Mouse (Mus musculus) limb, embryonic 13.5 days (tissue): Measurements from ENCODE around the gene Atf3. TPM values are rescaled to one million over a fixed set of nuclear protein-coding genes. Genes with fewer than 3 reads are reported as not detected.

Experiments used
- ATAC-seq: fragments of 200-750 bp; cut with Nextera tagmentation; 2 replicates; pipeline ENCODE4 v1.8.0; 2017; ENCODE audit warnings: low read depth, moderate number of reproducible peaks, moderate TSS enrichment; ENCODE audit not compliant: low FRiP score
- H3K27ac ChIP-seq: fragments of 300-500 bp; sonication (generic); 2 replicates; pipeline ENCODE4 v1.5.1; 2015; ENCODE audit warnings: inconsistent platforms, mild to moderate bottlenecking, moderate library complexity
- H3K27me3 ChIP-seq: fragments of 300-500 bp; sonication (generic); 2 replicates; pipeline ENCODE4 v1.6.1; 2015; ENCODE audit warnings: mild to moderate bottlenecking, inconsistent platforms
- H3K36me3 ChIP-seq: fragments of 300-500 bp; sonication (generic); 2 replicates; pipeline ENCODE4 v1.6.1; 2015; ENCODE audit warnings: inconsistent platforms, mild to moderate bottlenecking, moderate library complexity
- H3K4me1 ChIP-seq: fragments of 300-500 bp; sonication (generic); 2 replicates; pipeline ENCODE4 v1.6.1; 2015; ENCODE audit warnings: inconsistent platforms
- H3K4me2 ChIP-seq: fragments of 300-500 bp; sonication (generic); replicated peaks from 2 replicates; pipeline ENCODE4 v1.6.1; 2015; ENCODE audit warnings: inconsistent platforms, mild to moderate bottlenecking, moderate library complexity
- H3K4me3 ChIP-seq: fragments of 300-500 bp; sonication (generic); 2 replicates; pipeline ENCODE4 v1.5.1; 2015; ENCODE audit warnings: moderate library complexity, mild to moderate bottlenecking, inconsistent platforms
- H3K9ac ChIP-seq: fragments of 300-500 bp; sonication (generic); 2 replicates; pipeline ENCODE4 v1.6.1; 2015; ENCODE audit warnings: mild to moderate bottlenecking, inconsistent platforms
- H3K9me3 ChIP-seq: fragments of 300-500 bp; sonication (generic); 2 replicates; pipeline ENCODE4 v1.6.1; 2016; ENCODE audit warnings: inconsistent platforms
- WGBS: fragments of 180-500 bp; shearing (Covaris S2); methylation state at CpG from one replicate; pipeline ENCODE4 v1.1.7; 2015; 5-methylcytosine and 5-hydroxymethylcytosine counted together
- polyA plus RNA-seq: library from polyadenylated mRNA; unstranded; fragments of >200 nt; fragmentation: Nextera tagmentation; extraction: Ambion mirVana; gene quantifications from 2 replicates; pipeline ENCODE4 v1.2.1, GENCODE M21; 2015

The Atf3 gene
- polyA plus RNA-seq, 1 experiment from 2014 or later: 4.3 TPM

DNA sequence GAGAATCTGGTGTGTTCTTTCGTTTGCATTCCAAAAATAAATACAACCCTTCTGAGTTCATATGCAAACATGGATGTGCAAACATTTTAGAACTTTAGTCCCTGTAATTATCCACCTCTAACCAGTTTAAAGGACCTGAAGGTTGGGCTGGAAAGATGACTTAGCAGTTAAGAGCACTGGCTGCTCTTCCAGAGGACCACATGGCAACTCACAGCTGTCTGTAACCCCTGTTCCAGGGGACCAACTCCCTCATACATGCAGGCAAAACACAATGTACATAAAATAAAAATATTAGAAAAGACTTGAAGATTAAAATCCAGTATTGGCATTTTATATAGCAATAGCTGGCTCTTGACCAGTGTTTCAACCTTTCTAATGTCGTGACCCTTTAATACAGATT is 7.9 kb upstream of the Atf3 start:
- Histone ChIP-seq H3K4me1 (peaks cover 13% of the 10 kb centered on the region), H3K9ac (no peak overlapping the region), H3K36me3 (no peaks in the 10 kb centered on the region), H3K27me3 (no peaks in the 10 kb centered on the region), H3K27ac (no peak overlapping the region), H3K4me2 (no peak overlapping the region), H3K9me3 (no peaks in the 10 kb centered on the region), H3K4me3 (no peak overlapping the region)
- WGBS: 93% methylated on average over 2 of the region's 2 CpGs
- no peak for ATAC-seq

DNA sequence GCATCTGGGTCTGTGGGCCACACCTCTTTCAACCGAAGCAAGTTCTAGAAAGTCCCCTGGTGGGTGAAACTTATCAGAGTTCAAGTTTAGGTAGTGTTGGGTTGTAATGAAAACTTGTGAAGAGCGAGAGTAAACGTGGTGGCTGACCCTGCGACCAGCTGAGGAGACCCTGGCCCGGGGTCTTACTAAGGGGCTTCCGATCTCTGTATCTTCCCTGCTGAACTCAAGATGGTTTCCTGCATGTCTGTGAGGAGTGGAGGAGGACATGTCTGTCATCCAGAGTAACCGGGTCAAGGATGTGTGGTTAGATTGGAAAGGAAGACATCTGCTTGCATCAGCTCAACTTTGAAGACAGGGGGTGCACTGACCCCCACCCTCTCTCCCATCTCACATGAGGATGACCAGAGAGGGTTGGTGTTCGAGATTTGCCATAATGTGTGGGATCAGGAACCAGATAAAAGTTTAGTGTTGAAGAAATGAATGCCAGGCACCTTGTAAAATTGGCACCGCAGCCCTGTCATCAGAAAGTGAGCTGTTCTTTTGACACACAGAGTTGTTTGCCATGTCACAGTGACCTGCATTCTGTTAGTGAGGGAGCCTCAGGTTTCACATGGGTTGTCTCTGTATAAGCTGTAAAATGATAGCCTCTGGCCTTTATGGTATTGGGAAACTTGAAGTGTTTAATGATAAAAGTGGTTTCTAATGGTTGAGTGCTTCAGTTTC is 7.3 kb upstream of the Atf3 start:
- Histone ChIP-seq H3K4me2 (peak overlapping the region; percentile 84), H3K36me3 (no peaks in the 10 kb centered on the region), H3K9me3 (no peaks in the 10 kb centered on the region), H3K4me1 (peaks cover 13% of the 10 kb centered on the region), H3K4me3 (peak overlapping the region; percentile 80), H3K27me3 (no peaks in the 10 kb centered on the region), H3K27ac (no peak overlapping the region), H3K9ac (peak overlapping the region; percentile 84)
- 42% methylated on average over 9 of the region's 9 CpGs for WGBS
- no peak; the same call in 1 of the 2 replicates for ATAC-seq

DNA sequence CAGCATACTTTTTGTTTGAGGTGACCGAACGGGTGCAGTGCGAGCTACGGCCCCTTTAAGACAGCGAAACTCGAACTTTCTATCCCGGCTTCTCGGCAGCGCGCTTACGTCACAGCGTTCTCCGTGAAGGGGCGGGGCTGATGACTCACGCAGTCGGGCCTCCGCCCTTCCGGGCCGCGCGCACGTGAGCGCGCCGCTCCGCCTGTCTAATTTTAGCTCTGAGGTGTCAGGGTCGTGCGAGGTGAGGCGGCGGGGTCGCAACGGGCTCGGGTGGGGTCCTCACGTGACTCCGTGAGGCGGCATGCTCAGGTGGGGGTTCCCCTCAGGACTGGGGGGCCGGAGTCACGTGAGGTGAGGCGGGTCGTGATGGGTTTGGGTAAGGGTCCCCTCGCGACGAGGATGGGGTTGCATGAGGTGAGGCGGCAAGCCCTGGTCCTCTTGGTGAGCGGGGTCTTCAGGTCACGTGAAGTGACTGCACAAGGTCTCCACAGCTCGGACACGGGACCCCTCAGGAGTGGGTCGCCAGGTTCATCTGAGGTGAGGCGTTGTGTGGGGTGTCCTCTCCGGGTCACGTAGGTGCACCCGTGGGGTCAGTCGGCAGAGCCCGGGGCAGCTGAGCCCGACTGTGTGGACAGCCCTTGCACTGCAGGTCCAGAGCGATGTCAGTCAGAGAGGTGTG is 6.6 kb upstream of the Atf3 start:
- no peaks in the 10 kb centered on the region for H3K27me3 ChIP-seq
- WGBS: under 1% methylated on average over 57 of the region's 57 CpGs
- H3K27ac ChIP-seq: peak overlapping the region; percentile 55
- H3K4me2 ChIP-seq: peak overlapping the region; percentile 84
- H3K9me3 ChIP-seq: no peaks in the 10 kb centered on the region
- peaks cover 13% of the 10 kb centered on the region for H3K4me1 ChIP-seq
- peak overlapping the region; percentile 80 for H3K4me3 ChIP-seq
- peak overlapping the region; percentile 84 for H3K9ac ChIP-seq
- ATAC-seq: peak; percentile 89
- H3K36me3 ChIP-seq: no peaks in the 10 kb centered on the region

DNA sequence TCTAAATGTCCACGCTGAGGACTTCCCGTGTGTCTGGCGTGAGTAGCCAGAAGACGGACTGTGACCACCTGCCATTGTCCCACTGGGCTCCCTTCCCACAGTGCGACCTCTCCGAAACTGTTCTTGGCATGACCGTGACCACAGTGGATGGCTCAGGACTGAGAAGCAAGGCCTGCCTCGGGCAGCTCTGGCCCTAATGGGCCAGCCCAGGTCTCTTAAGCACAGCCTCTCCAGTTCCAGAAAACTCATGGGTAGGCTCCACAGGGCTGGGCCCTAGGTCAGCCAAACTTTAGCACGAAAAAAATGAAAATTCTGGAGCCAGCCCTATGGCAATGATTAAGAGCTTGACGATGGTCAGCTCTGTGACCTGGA is 6.1 kb upstream of the Atf3 start:
- H3K27ac ChIP-seq: no peak overlapping the region

DNA sequence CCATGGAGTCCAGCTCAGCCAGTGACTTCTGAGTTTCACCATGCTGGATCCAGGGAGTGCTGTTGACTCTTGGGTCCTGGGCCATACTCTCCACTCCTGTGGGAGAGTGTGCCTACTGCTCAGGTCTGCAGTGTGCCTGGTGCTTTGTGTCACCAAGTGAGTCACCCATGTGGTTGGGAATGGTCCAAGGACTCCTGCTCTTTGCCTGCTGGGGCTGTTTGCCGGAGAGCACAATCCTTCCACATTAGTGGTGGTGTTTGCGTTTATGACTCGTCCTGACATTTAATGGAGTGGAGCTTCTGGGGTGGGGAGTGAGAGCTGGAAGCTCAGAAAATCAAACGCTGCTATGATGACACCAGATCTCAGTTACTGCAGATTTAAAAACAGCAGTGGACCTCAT is 4.2 kb upstream of the Atf3 start:
- H3K36me3 ChIP-seq: no peaks in the 10 kb centered on the region
- ATAC-seq: no peak
- WGBS: 63% methylated on average over 4 of the region's 4 CpGs
- H3K4me3 ChIP-seq: no peak overlapping the region
- no peak overlapping the region for H3K4me2 ChIP-seq
- H3K9me3 ChIP-seq: no peaks in the 10 kb centered on the region
- H3K9ac ChIP-seq: no peak overlapping the region
- H3K27me3 ChIP-seq: no peaks in the 10 kb centered on the region; the same call in 1 of the 2 replicates
- peaks cover 13% of the 10 kb centered on the region for H3K4me1 ChIP-seq
- no peak overlapping the region for H3K27ac ChIP-seq

More for the DNA sequence above, 6.1 kb upstream of the Atf3 start:
- H3K36me3 ChIP-seq: no peaks in the 10 kb centered on the region
- peak overlapping the region; percentile 84 for H3K4me2 ChIP-seq
- no peaks in the 10 kb centered on the region for H3K9me3 ChIP-seq
- no peaks in the 10 kb centered on the region for H3K27me3 ChIP-seq
- H3K4me3 ChIP-seq: peak overlapping the region; percentile 80
- peaks cover 13% of the 10 kb centered on the region for H3K4me1 ChIP-seq
- 53% methylated on average over 10 of the region's 10 CpGs for WGBS
- peak overlapping the region; percentile 84 for H3K9ac ChIP-seq
- peak; percentile 77 for ATAC-seq

DNA sequence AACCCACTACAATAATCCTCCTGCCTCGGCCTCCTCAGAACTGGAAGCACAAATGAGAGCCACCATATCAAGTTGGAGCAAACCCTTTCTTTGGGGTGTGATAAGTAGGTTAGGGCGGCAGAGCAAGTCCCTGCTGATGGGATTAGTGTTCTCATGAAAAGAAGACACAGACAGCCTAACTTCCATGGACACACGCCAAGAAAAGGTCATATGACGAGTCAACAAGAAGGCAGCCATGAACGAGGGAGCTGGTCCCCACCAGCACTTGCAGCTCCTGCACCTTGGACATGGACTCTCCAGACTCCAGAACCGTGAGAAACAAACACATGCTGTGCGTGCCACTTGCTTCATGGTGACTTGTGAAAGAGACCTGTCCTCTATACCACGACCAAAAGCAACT is 2.7 kb upstream of the Atf3 start:
- peaks cover 4% of the 10 kb centered on the region for H3K27me3 ChIP-seq
- H3K4me2 ChIP-seq: no peak overlapping the region
- ATAC-seq: no peak
- H3K4me1 ChIP-seq: peaks cover 13% of the 10 kb centered on the region
- H3K27ac ChIP-seq: no peak overlapping the region
- no peak overlapping the region for H3K4me3 ChIP-seq
- H3K9ac ChIP-seq: no peak overlapping the region
- WGBS: 78% methylated on average over 8 of the region's 8 CpGs
- H3K36me3 ChIP-seq: no peaks in the 10 kb centered on the region
- no peaks in the 10 kb centered on the region for H3K9me3 ChIP-seq

DNA sequence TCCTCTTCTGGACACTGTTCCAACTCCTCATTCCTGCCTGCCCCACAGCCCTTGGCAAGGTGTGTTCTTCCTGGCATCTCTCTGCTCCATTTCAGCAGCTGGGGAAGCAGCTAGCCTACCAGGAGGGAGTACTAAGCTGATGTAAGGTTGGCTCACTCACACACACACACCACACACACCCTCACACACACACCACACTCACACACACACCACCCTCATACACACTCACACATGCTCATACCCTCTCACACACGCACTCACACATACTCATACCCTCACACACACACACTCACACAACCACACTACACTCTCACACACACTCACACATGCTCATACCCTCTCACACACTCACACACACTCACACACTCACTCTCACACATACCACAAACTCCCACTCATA is 1.9 kb upstream of the Atf3 start:
- Histone ChIP-seq H3K27me3 (peaks cover 4% of the 10 kb centered on the region), H3K4me1 (0 out of 2 replicates have a peak, but pooled peaks cover 5% of the 10 kb centered on the region), H3K4me3 (no peak overlapping the region), H3K4me2 (no peak overlapping the region), H3K9me3 (no peaks in the 10 kb centered on the region), H3K9ac (no peak overlapping the region), H3K36me3 (no peaks in the 10 kb centered on the region), H3K27ac (no peak overlapping the region)
- no peak for ATAC-seq
- 75% methylated on average over 1 of the region's 1 CpGs for WGBS

DNA sequence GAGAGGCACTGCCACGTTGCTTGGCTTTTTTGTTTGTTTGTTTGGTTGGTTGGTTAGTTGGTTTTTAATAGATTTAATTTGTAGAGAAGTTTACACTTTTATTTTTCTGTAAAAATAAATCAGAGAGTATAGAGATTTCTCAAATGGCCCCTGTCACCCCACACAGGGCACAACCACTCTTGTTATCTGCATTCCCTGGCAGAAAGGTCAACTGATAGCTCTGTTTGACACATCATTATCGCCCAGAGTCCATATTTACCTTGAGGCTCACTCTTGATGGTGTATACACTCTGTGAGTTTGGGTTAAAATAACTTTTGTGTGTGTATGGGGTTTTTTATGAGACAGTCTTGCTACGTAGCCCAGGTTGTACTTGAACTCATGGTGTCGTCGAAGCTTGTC is 744 bp upstream of the Atf3 start:
- H3K4me1 ChIP-seq: 0 out of 2 replicates have a peak, but pooled peaks cover under 1% of the 10 kb centered on the region
- ATAC-seq: no peak
- no peaks in the 10 kb centered on the region for H3K9me3 ChIP-seq
- WGBS: 83% methylated on average over 5 of the region's 5 CpGs
- no peak overlapping the region for H3K27ac ChIP-seq
- no peak overlapping the region for H3K4me3 ChIP-seq
- no peak overlapping the region for H3K9ac ChIP-seq
- H3K36me3 ChIP-seq: no peaks in the 10 kb centered on the region
- H3K4me2 ChIP-seq: no peak overlapping the region
- H3K27me3 ChIP-seq: peaks cover 4% of the 10 kb centered on the region

DNA sequence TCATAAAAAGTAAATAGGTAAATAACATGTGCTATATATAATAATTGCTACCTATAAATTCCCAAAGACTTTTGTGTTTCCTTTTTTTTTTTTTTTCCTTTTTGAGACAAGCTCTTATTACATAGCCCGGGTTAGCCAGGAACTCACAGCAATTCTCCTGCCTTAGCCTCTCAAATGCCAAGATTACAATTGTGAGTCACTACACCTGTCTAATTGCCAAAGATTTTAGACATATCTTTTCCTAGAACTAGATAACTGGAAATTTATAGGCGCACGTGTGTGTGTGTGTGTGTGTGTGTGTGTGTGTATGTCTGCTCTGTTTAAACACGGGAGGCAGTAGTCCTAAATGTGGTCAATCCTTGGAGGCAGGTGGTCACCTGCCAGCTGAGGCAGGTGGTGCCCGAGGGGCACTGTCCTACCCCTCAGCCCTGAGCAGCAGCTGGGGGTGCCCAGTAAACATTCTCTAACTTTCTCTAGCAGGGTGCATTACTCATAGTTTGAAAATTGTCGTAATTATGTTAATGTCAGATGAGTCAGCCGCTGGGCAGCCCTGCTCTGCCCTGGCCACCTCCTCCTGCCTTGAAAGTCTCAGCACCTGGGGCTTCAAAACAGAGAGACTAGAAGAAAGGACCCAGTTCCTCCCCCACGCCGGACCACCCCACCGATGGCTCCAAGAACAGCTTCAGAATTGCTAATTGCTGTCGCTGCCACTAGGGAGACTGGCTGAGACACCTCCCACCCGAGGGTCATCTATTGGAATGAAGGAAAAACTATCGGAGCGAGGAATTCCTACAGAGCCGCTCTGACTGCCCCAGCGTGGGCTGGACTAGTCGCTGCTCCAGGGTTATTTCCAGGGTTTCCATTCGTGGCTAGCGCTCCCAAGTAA is 1.8 kb downstream of the Atf3 start:
- 34% methylated on average over 19 of the region's 19 CpGs for WGBS
- H3K36me3 ChIP-seq: no peaks in the 10 kb centered on the region
- no peak overlapping the region for H3K9ac ChIP-seq
- ATAC-seq: no peak
- no peaks in the 10 kb centered on the region for H3K9me3 ChIP-seq
- no peak overlapping the region for H3K4me3 ChIP-seq
- peak overlapping the region; percentile 45 for H3K4me2 ChIP-seq
- H3K27ac ChIP-seq: no peak overlapping the region
- no peaks in the 10 kb centered on the region for H3K4me1 ChIP-seq
- peaks cover 7% of the 10 kb centered on the region for H3K27me3 ChIP-seq

DNA sequence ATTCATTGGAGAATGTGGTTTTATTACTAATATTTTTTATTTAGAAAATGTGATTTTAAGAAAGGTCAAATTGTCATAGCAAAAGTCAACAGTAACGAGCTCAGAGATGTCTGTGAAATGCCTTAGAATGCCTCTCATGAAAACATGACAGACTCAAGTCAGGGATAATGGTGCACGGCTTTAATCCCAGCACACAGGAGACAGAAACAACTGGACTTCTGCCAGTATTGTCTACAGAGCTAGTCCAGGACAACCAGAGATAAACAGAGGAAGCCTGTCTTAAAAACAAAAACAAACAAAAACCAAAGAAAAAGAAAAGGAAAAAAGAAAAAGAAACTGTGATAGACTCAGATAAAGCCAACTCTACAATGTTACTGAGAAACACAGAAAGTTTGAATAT is 6.7 kb downstream of the Atf3 start:
- WGBS: 61% methylated on average over 2 of the region's 2 CpGs
- H3K27me3 ChIP-seq: peaks cover 6% of the 10 kb centered on the region
- no peak for ATAC-seq

DNA sequence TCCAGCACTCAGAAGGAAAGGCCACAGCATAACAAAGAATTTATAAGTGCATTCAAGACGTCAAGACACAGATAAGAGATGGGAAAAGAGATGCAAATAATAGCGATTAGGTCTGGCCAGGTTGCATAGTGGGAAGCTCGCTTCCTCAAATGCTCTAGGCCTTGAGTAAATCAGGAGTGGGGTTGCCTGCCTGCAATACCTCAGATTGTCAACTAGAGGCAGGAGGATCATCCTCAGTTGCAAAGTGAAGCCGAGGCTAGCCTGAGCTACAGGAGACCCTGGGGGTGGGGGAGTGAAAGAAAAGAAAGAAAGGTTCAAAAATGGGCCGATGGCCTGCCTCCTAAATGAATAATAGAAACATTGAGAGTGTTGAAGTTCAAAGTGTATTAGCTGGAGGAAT is 12.0 kb downstream of the Atf3 start:
- Histone ChIP-seq H3K9ac (no peak overlapping the region), H3K4me3 (no peak overlapping the region), H3K27ac (no peak overlapping the region), H3K4me2 (no peak overlapping the region), H3K36me3 (no peaks in the 10 kb centered on the region), H3K27me3 (no peaks in the 10 kb centered on the region), H3K9me3 (no peaks in the 10 kb centered on the region), H3K4me1 (no peaks in the 10 kb centered on the region)
- ATAC-seq: no peak
- 82% methylated on average over 5 of the region's 5 CpGs for WGBS

More for the DNA sequence above, 6.7 kb downstream of the Atf3 start:
- no peaks in the 10 kb centered on the region for H3K36me3 ChIP-seq
- H3K27ac ChIP-seq: no peak overlapping the region
- H3K4me1 ChIP-seq: no peaks in the 10 kb centered on the region
- H3K9me3 ChIP-seq: no peaks in the 10 kb centered on the region
- H3K9ac ChIP-seq: no peak overlapping the region
- no peak overlapping the region for H3K4me3 ChIP-seq
- no peak overlapping the region for H3K4me2 ChIP-seq

DNA sequence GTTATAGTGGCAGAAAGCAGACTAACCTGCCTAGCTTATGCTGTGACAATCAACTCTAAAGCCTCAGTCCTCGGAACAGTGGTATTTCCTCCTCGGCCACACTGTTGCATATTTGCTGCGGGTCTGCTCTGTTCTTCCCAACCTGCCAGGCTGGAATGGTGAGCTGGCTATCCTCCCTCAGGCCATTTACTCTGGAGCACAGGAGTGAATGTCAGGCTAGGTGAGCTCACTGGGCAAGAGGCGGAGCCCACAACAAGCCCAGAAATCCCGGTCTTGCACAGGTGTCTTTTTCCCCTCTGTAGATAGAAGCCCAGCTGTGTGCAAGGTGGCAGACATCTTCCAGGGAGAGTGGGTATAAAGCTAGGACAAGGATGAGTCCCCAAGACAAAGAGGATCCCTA is 13.0 kb downstream of the Atf3 start:
- Histone ChIP-seq H3K36me3 (no peaks in the 10 kb centered on the region), H3K4me2 (no peak overlapping the region), H3K4me3 (no peak overlapping the region), H3K27me3 (no peaks in the 10 kb centered on the region), H3K27ac (no peak overlapping the region), H3K4me1 (no peaks in the 10 kb centered on the region), H3K9me3 (no peaks in the 10 kb centered on the region), H3K9ac (no peak overlapping the region)
- WGBS: 71% methylated on average over 5 of the region's 5 CpGs
- no peak for ATAC-seq
